Mouse (Mus musculus) stomach, postnatal 0 days (tissue): ENCODE measurements around the gene Acbd6.

ENCODE experiments used
- CTCF ChIP-seq: IDR thresholded peaks from 2 replicates; pipeline ENCODE4 v1.5.1; 2016; ENCODE audit warnings: antibody characterized with exemption, low read depth, mild to moderate bottlenecking, moderate library complexity
- EP300 ChIP-seq: optimal IDR thresholded peaks from 2 replicates; pipeline ENCODE3; 2016; ENCODE audit warnings: antibody characterized with exemption

- TF ChIP-seq CTCF: no peak
- no peak for TF ChIP-seq EP300
Measured at GRCm38 (mm10) chr1:155560678-155561077, 2.8 kb downstream of the Acbd6 start.
